Comparison of ENCODE assay signal across 23 mouse cellular contexts in genomic region chr2:10542388-10542787, GRCm38 (mm10).
DNase-seq lines count a peak whose midpoint lies in the region; ATAC-seq and TF ChIP-seq lines count a peak whose summit lies in the region.
"Had no signal": no experiment of that assay in that cellular context is flagged by ENCODE, and none has a peak within 500 bp of the region (broad histone marks: within the 10 kb centered on the region; RNA-seq: fewer than 3 reads in every experiment).

No protein-coding gene starts in this region.

- no peak overlapping the region for H3K27ac ChIP-seq in forebrain, embryonic 16.5 days (ENCODE audit: low read length)
- H3K27ac ChIP-seq in forebrain, embryonic 13.5 days = no peak overlapping the region
- no peak overlapping the region for H3K27ac ChIP-seq in lung, embryonic 14.5 days (ENCODE audit: low read depth)
- H3K27ac ChIP-seq in lung, postnatal 0 days (ENCODE audit: low read length) = no peak overlapping the region
- no peak overlapping the region for H3K27ac ChIP-seq in embryonic facial prominence, embryonic 14.5 days (replicated peaks; ENCODE audit: low read depth, low read length)
- H3K27ac ChIP-seq in kidney, embryonic 15.5 days = no peak overlapping the region
- H3K27ac ChIP-seq: embryonic facial prominence, embryonic 15.5 days; forebrain, embryonic 15.5 days; gastrocnemius, adult 2 months; hindbrain, embryonic 12.5 days; hindbrain, embryonic 15.5 days had no signal

- H3K9me3 ChIP-seq in forebrain, embryonic 16.5 days (ENCODE audit: control insufficient read depth, low read length) = no peaks in the 10 kb centered on the region
- no peaks in the 10 kb centered on the region for H3K9me3 ChIP-seq in forebrain, embryonic 13.5 days (replicated peaks)
- H3K9me3 ChIP-seq in lung, embryonic 14.5 days (ENCODE audit: low read depth, low read length) = no peaks in the 10 kb centered on the region
- no peaks in the 10 kb centered on the region for H3K9me3 ChIP-seq in lung, postnatal 0 days (ENCODE audit: low read length)
- H3K9me3 ChIP-seq in embryonic facial prominence, embryonic 14.5 days (ENCODE audit: control insufficient read depth, low read length) = no peaks in the 10 kb centered on the region
- no peaks in the 10 kb centered on the region for H3K9me3 ChIP-seq in kidney, embryonic 15.5 days (replicated peaks)
- H3K9me3 ChIP-seq: embryonic facial prominence, embryonic 15.5 days; forebrain, embryonic 15.5 days; hindbrain, embryonic 12.5 days; hindbrain, embryonic 15.5 days had no signal

- H3K27me3 ChIP-seq in forebrain, embryonic 16.5 days (replicated peaks; ENCODE audit: control insufficient read depth, insufficient read depth, low read length) = no peaks in the 10 kb centered on the region
- H3K27me3 ChIP-seq in forebrain, embryonic 13.5 days = no peaks in the 10 kb centered on the region
- no peaks in the 10 kb centered on the region for H3K27me3 ChIP-seq in lung, embryonic 14.5 days (ENCODE audit: insufficient read depth, low read length)
- no peaks in the 10 kb centered on the region for H3K27me3 ChIP-seq in lung, postnatal 0 days (replicated peaks; ENCODE audit: insufficient read depth, low read length)
- H3K27me3 ChIP-seq in embryonic facial prominence, embryonic 14.5 days (replicated peaks; ENCODE audit: control insufficient read depth, insufficient read depth, low read length) = no peaks in the 10 kb centered on the region
- no peaks in the 10 kb centered on the region for H3K27me3 ChIP-seq in kidney, embryonic 15.5 days
- H3K27me3 ChIP-seq: embryonic facial prominence, embryonic 15.5 days; forebrain, embryonic 15.5 days; hindbrain, embryonic 12.5 days; hindbrain, embryonic 15.5 days had no signal

- no peak for TF ChIP-seq CTCF in lung, embryonic 14.5 days (IDR thresholded peaks at IDR 0.05; ENCODE audit: low read depth)
- TF ChIP-seq CTCF in lung, postnatal 0 days (IDR thresholded peaks at IDR 0.05) = no peak

- no peak overlapping the region for H3K4me2 ChIP-seq in forebrain, embryonic 16.5 days (ENCODE audit: low read length)
- no peak overlapping the region for H3K4me2 ChIP-seq in forebrain, embryonic 13.5 days
- H3K4me2 ChIP-seq in lung, embryonic 14.5 days = no peak overlapping the region
- H3K4me2 ChIP-seq in lung, postnatal 0 days (replicated peaks; ENCODE audit: low read depth, low read length) = no peak overlapping the region
- no peak overlapping the region for H3K4me2 ChIP-seq in embryonic facial prominence, embryonic 14.5 days (ENCODE audit: low read depth, low read length)
- H3K4me2 ChIP-seq in kidney, embryonic 15.5 days = no peak overlapping the region
- H3K4me2 ChIP-seq: embryonic facial prominence, embryonic 15.5 days; forebrain, embryonic 15.5 days; heart, embryonic 11.5 days; hindbrain, embryonic 12.5 days; hindbrain, embryonic 15.5 days had no signal

- no peaks in the 10 kb centered on the region for H3K36me3 ChIP-seq in forebrain, embryonic 16.5 days (ENCODE audit: control insufficient read depth, insufficient read depth)
- no peaks in the 10 kb centered on the region for H3K36me3 ChIP-seq in forebrain, embryonic 13.5 days (ENCODE audit: poor library complexity, severe bottlenecking)
- H3K36me3 ChIP-seq in lung, embryonic 14.5 days (ENCODE audit: insufficient read depth) = no peaks in the 10 kb centered on the region
- no peaks in the 10 kb centered on the region for H3K36me3 ChIP-seq in lung, postnatal 0 days (ENCODE audit: insufficient read depth, low read length)
- no peaks in the 10 kb centered on the region for H3K36me3 ChIP-seq in embryonic facial prominence, embryonic 14.5 days (ENCODE audit: control insufficient read depth, insufficient read depth, low read length)
- H3K36me3 ChIP-seq in kidney, embryonic 15.5 days = no peaks in the 10 kb centered on the region
- H3K36me3 ChIP-seq: embryonic facial prominence, embryonic 15.5 days; forebrain, embryonic 15.5 days; hindbrain, embryonic 12.5 days; hindbrain, embryonic 15.5 days had no signal

- H3K9ac ChIP-seq in forebrain, embryonic 16.5 days (replicated peaks; ENCODE audit: low read depth, low read length) = no peak overlapping the region
- H3K9ac ChIP-seq in forebrain, embryonic 13.5 days = no peak overlapping the region
- no peak overlapping the region for H3K9ac ChIP-seq in lung, embryonic 14.5 days
- no peak overlapping the region for H3K9ac ChIP-seq in lung, postnatal 0 days (replicated peaks; ENCODE audit: low read depth)
- H3K9ac ChIP-seq in embryonic facial prominence, embryonic 14.5 days (ENCODE audit: low read depth, low read length) = no peak overlapping the region
- no peak overlapping the region for H3K9ac ChIP-seq in kidney, embryonic 15.5 days
- H3K9ac ChIP-seq: embryonic facial prominence, embryonic 15.5 days; forebrain, embryonic 15.5 days; hindbrain, embryonic 12.5 days; hindbrain, embryonic 15.5 days had no signal

- H3K4me1 ChIP-seq in forebrain, embryonic 16.5 days (replicated peaks; ENCODE audit: control insufficient read depth, insufficient read depth, low read length) = no peaks in the 10 kb centered on the region
- no peaks in the 10 kb centered on the region for H3K4me1 ChIP-seq in forebrain, embryonic 13.5 days
- no peaks in the 10 kb centered on the region for H3K4me1 ChIP-seq in lung, embryonic 14.5 days (ENCODE audit: insufficient read depth)
- no peaks in the 10 kb centered on the region for H3K4me1 ChIP-seq in lung, postnatal 0 days (ENCODE audit: insufficient read depth, low read depth, low read length)
- peaks cover 3% of the 10 kb centered on the region; the same call in 1 of the 2 replicates for H3K4me1 ChIP-seq in embryonic facial prominence, embryonic 14.5 days (ENCODE audit: control insufficient read depth, insufficient read depth, low read length)
- H3K4me1 ChIP-seq in kidney, embryonic 15.5 days = no peaks in the 10 kb centered on the region
- H3K4me1 ChIP-seq: forebrain, embryonic 15.5 days; hindbrain, embryonic 12.5 days; hindbrain, embryonic 15.5 days had no signal

- ATAC-seq in forebrain, embryonic 16.5 days = peak; percentile 38; the same call in 1 of the 2 replicates
- no peak for ATAC-seq in forebrain, embryonic 13.5 days
- no peak; the same call in 1 of the 2 replicates for ATAC-seq in lung, embryonic 14.5 days (ENCODE audit: insufficient read depth)
- no peak for ATAC-seq in lung, postnatal 0 days
- no peak for ATAC-seq in embryonic facial prominence, embryonic 14.5 days (ENCODE audit: low read depth)
- no peak for ATAC-seq in kidney, embryonic 15.5 days (replicated peaks; ENCODE audit: low FRiP score)
- ATAC-seq: CD4-positive, CD25-positive, alpha-beta regulatory T cell, adult 4 months; forebrain, embryonic 15.5 days; intestine, postnatal 0 days had no signal

- 66% methylated on average over 7 of the region's 7 CpGs for WGBS in forebrain, embryonic 16.5 days
- 81% methylated on average over 7 of the region's 7 CpGs for WGBS in forebrain, embryonic 13.5 days
- 43% methylated on average over 7 of the region's 7 CpGs for WGBS in lung, embryonic 14.5 days
- WGBS in lung, postnatal 0 days = 54% methylated on average over 7 of the region's 7 CpGs
- 35% methylated on average over 7 of the region's 7 CpGs for WGBS in embryonic facial prominence, embryonic 14.5 days
- 72% methylated on average over 7 of the region's 7 CpGs for WGBS in kidney, embryonic 15.5 days

- DNase-seq in lung, embryonic 14.5 days = peak; percentile 34
- no peak for DNase-seq in lung, postnatal 0 days (ENCODE audit: low spot score)
- peak; percentile 34 for DNase-seq in embryonic facial prominence, embryonic 14.5 days (ENCODE audit: low spot score)
- DNase-seq in adrenal gland, postnatal 36 days = no peak
- DNase-seq: adrenal gland, adult 2 months; adrenal gland, postnatal 14 days; cerebellum, adult 11 months; cerebellum, adult 2 months; cerebellum, adult 9-11 months; cerebellum, postnatal 25 days; gastrocnemius, adult 2 months; gastrocnemius, postnatal 14 days; heart, adult 11 months had no signal

- H3K4me3 ChIP-seq in forebrain, embryonic 16.5 days (replicated peaks; ENCODE audit: low read length) = no peak overlapping the region
- H3K4me3 ChIP-seq in forebrain, embryonic 13.5 days = no peak overlapping the region
- no peak overlapping the region for H3K4me3 ChIP-seq in lung, embryonic 14.5 days (ENCODE audit: low read depth, low read length)
- no peak overlapping the region for H3K4me3 ChIP-seq in lung, postnatal 0 days (ENCODE audit: low read depth, low read length)
- no peak overlapping the region for H3K4me3 ChIP-seq in embryonic facial prominence, embryonic 14.5 days (ENCODE audit: low read depth, low read length)
- H3K4me3 ChIP-seq in kidney, embryonic 15.5 days (replicated peaks) = no peak overlapping the region
- H3K4me3 ChIP-seq: embryonic facial prominence, embryonic 15.5 days; forebrain, embryonic 15.5 days; gastrocnemius, adult 2 months; hindbrain, embryonic 12.5 days; hindbrain, embryonic 15.5 days had no signal

- TF ChIP-seq EP300 in lung, postnatal 0 days (IDR thresholded peaks at IDR 0.05) = no peak

Comparison
In these comparisons a context has a peak if more than half of its experiments do, and no peak if none do; other contexts are left out.
1. DNase-seq: peak in lung, embryonic 14.5 days (single experiment) and embryonic facial prominence, embryonic 14.5 days (single experiment); none in lung, postnatal 0 days (single experiment) and adrenal gland, postnatal 36 days (0 of 2).